Mouse (Mus musculus) forebrain, postnatal 0 days (tissue): ENCODE measurements around the gene Six3. TPM values are rescaled to one million over a fixed set of nuclear protein-coding genes. Genes with fewer than 3 reads are reported as not detected.

Experiments used
- ATAC-seq: fragments of 200-750 bp; cut with Nextera tagmentation; 2 replicates; pipeline ENCODE4 v1.8.0; 2017; ENCODE audit warnings: mild to moderate bottlenecking, moderate library complexity
- DNase-seq: peaks from one replicate; pipeline ENCODE4 v3.0.0-alpha.2; 2015
- H3K27ac ChIP-seq: fragments of 300-500 bp; sonication (generic); 2 replicates; pipeline ENCODE4 v1.5.1; 2014; ENCODE audit warnings: low read depth, mild to moderate bottlenecking, antibody characterized with exemption, low read length, moderate library complexity, mixed read lengths
- H3K27me3 ChIP-seq: fragments of 300-500 bp; sonication (generic); 2 replicates; pipeline ENCODE4 v1.6.1; 2014; ENCODE audit warnings: mild to moderate bottlenecking, low read length, mixed read lengths; ENCODE audit not compliant: insufficient read depth
- H3K36me3 ChIP-seq: fragments of 300-500 bp; sonication (generic); 2 replicates; pipeline ENCODE4 v1.6.1; 2014; ENCODE audit warnings: mild to moderate bottlenecking, moderate library complexity; ENCODE audit not compliant: insufficient read depth
- H3K4me1 ChIP-seq: fragments of 300-500 bp; sonication (generic); 2 replicates; pipeline ENCODE4 v1.6.1; 2014; ENCODE audit warnings: antibody characterized with exemption; ENCODE audit not compliant: insufficient read depth
- H3K4me2 ChIP-seq: fragments of 300-500 bp; sonication (generic); 2 replicates; pipeline ENCODE4 v1.6.1; 2014; ENCODE audit warnings: low read depth, mild to moderate bottlenecking, moderate library complexity
- H3K4me3 ChIP-seq: fragments of 300-500 bp; sonication (generic); 2 replicates; pipeline ENCODE4 v1.5.1; 2014; ENCODE audit warnings: low read depth, low read length, mixed read lengths
- H3K9ac ChIP-seq: fragments of 300-500 bp; sonication (generic); 2 replicates; pipeline ENCODE4 v1.6.1; 2014; ENCODE audit warnings: mild to moderate bottlenecking
- H3K9me3 ChIP-seq: fragments of 300-500 bp; sonication (generic); 2 replicates; pipeline ENCODE4 v1.6.1; 2016; ENCODE audit warnings: low read length
- CTCF ChIP-seq: sonication (generic); IDR thresholded peaks from 2 replicates; pipeline ENCODE4 v1.5.1; 2016; ENCODE audit warnings: antibody characterized with exemption, control low read depth, low read depth
- WGBS: fragments of 180-500 bp; shearing (Covaris S2); extraction: QIAGEN DNeasy Blood & Tissue Kit; methylation state at CpG from one replicate; pipeline ENCODE4 v1.1.7; 2014; 5-methylcytosine and 5-hydroxymethylcytosine counted together
- polyA plus RNA-seq: library from polyadenylated mRNA; unstranded; fragments of >200 nt; fragmentation: Nextera tagmentation; extraction: Ambion mirVana; gene quantifications from 2 replicates; pipeline ENCODE4 v1.2.1, GENCODE M21; 2015
- total RNA-seq: library from RNA; depleted of rRNA; stranded (reverse); fragments of >200 nt; gene quantifications from 2 replicates; pipeline ENCODE4 v1.2.3, GENCODE M21; 2014

Gene Six3
- total and polyA plus RNA-seq, 2 experiments from 2014 or later = 12.0 to 16.6 TPM

DNA sequence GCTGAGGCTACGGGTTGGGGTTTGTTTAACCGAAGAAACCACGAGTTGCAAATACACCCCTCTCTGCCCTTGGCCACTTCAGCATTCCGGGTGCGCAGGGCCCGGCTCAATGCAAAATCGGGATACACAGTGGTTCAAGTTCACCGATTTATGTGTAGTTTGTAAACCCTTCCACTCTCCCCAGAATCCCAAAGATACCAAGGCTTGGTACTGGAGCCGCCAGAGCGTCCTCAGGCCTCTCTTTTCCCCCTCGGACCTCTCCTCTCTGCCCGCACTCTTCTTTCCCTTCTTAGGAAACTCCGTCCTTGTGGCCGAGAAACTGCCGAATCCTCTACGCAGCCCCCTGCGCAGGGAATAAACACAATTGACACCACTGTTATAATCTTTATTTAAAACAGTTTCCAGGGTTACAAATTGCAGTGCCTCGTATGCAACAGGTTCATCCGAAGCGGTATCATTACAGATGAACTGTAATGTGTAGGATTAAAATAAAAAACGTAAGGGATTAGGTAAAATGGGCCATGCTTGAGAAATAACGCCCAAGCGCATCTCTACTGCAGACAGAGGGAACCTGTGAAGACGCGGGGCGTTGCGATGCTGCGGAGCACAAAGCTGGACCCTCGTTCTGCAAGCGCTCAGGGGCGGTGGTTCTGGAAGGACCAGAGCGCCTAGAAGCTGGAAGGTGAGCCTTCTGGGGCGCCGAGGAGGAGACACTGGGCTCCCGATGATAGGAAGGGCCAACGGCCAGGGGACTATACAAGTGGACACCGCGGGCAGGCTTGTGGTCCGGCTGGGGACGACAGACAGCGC, 5.6 kb upstream of the Six3 start:
- WGBS = 8% methylated on average over 41 of the region's 41 CpGs
- H3K4me2 ChIP-seq = peak overlapping the region; percentile 28
- H3K27ac ChIP-seq = no peak overlapping the region
- H3K9me3 ChIP-seq = no peaks in the 10 kb centered on the region
- H3K4me3 ChIP-seq = no peak overlapping the region
- no peaks in the 10 kb centered on the region for H3K36me3 ChIP-seq
- H3K27me3 ChIP-seq = peaks cover 69% of the 10 kb centered on the region
- DNase-seq = no peak
- no peak for ATAC-seq
- no peak for TF ChIP-seq CTCF
- no peak overlapping the region for H3K9ac ChIP-seq
- no peaks in the 10 kb centered on the region; the same call in 1 of the 2 replicates for H3K4me1 ChIP-seq

DNA sequence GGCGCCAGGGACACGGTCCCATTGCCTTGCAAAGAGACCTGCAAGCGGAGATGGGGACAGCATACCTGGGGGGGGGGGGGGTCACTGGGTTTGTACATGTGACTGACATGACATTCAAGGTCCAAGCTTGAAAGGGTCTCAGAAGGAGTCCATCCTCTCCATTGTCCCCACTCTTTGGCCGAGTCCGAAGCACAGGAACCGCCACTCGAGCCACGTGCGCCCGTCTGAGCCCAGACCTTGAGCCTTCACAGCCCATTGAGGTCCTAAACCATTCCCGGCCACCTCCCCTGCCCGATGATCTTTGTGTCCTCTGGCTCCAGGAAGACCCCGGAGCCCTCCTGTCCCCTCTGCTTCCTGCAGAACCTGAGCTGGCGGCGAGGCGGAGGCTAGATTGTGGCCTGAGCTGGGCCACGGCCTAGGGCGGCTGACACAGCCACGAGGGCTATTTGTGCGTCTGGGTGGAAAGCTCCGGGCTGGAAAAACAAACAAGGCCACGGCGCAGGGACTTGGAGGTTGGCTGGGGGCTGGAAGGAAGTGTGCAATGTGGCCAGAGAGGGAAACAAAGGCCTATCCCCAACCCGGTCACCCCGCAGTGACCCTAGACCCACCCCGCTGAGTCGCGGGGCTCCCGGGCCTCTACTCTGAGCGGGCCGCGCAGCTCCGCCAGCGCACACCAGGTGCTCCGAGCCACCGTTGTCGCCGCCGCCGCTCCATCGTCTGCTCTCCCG, 4.9 kb upstream of the Six3 start:
- peak overlapping the region; percentile 11; the same call in 1 of the 2 replicates for H3K4me3 ChIP-seq

DNA sequence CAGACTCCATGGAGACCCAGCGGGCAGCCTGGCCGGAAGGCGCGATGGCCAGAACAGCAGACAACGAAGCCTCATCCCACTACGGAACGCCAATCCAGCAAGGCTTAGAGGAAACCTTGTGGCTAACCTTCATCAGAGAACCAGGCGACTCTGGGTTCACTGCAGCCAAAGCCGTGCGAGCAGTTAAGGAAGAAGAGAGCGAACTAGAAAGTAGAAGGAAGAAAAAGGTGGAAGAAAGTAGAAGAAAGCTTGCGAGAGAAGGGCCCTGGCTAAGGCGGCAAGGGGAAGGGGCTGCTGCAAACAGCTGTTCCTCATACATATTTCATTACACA, 4.3 kb upstream of the Six3 start:
- no peak for TF ChIP-seq CTCF
- no peak overlapping the region for H3K9ac ChIP-seq
- no peaks in the 10 kb centered on the region for H3K9me3 ChIP-seq
- H3K4me1 ChIP-seq = no peaks in the 10 kb centered on the region; the same call in 1 of the 2 replicates
- H3K27me3 ChIP-seq = peaks cover 73% of the 10 kb centered on the region
- H3K4me2 ChIP-seq = peak overlapping the region; percentile 28
- no peak for ATAC-seq
- no peak overlapping the region for H3K27ac ChIP-seq
- H3K36me3 ChIP-seq = no peaks in the 10 kb centered on the region
- peak overlapping the region; percentile 11; the same call in 1 of the 2 replicates for H3K4me3 ChIP-seq
- no peak for DNase-seq
- WGBS = 5% methylated on average over 13 of the region's 13 CpGs

More for the DNA sequence above, 4.9 kb upstream of the Six3 start:
- no peaks in the 10 kb centered on the region for H3K36me3 ChIP-seq
- peak overlapping the region; percentile 28 for H3K4me2 ChIP-seq
- no peaks in the 10 kb centered on the region for H3K9me3 ChIP-seq
- H3K27ac ChIP-seq = no peak overlapping the region
- H3K4me1 ChIP-seq = no peaks in the 10 kb centered on the region; the same call in 1 of the 2 replicates
- DNase-seq = no peak
- no peak for ATAC-seq
- H3K9ac ChIP-seq = no peak overlapping the region
- 6% methylated on average over 42 of the region's 42 CpGs for WGBS
- no peak for TF ChIP-seq CTCF
- H3K27me3 ChIP-seq = peaks cover 69% of the 10 kb centered on the region

DNA sequence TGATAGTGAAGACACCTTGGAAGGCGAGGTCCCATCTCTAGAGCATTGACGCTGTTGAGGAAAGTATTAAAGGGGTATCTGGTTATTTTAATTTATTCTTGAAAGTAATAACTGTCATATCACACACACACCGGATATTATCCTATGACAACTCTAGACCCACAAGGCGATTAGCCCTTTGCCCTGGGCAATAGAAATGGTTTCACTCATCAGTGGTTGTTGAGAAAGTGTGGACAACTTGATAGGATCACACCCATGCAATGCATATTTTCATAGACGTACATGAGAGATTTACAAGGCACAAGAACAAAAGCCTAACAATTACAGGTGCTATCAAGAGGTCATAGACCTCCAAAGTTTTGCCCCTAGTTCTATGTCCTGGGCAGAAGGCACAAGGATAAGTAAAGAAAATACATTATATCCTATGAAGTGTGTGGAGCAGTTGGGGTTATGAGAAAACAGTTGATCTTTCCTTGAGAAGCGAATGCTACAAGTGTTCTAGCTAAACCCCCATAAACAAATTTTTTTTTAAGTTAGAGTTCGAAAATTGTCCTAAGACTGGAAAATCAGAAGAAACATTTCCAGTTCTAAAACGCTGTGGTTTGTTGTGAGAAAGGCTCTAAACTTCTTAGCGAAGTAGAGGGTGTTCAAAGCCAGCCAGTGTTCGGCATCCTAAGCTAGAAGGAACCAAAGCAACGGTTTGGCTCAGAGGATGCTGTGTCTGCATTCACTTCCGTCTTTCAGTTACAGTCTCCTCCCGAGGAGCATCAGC, 3.6 kb upstream of the Six3 start:
- 44% methylated on average over 13 of the region's 13 CpGs for WGBS
- H3K4me3 ChIP-seq = no peak overlapping the region
- no peak overlapping the region for H3K27ac ChIP-seq
- no peaks in the 10 kb centered on the region; the same call in 1 of the 2 replicates for H3K4me1 ChIP-seq
- H3K27me3 ChIP-seq = peaks cover 78% of the 10 kb centered on the region
- no peak for ATAC-seq
- H3K9me3 ChIP-seq = no peaks in the 10 kb centered on the region
- DNase-seq = no peak
- H3K36me3 ChIP-seq = no peaks in the 10 kb centered on the region
- H3K9ac ChIP-seq = no peak overlapping the region
- H3K4me2 ChIP-seq = no peak overlapping the region
- no peak for TF ChIP-seq CTCF

DNA sequence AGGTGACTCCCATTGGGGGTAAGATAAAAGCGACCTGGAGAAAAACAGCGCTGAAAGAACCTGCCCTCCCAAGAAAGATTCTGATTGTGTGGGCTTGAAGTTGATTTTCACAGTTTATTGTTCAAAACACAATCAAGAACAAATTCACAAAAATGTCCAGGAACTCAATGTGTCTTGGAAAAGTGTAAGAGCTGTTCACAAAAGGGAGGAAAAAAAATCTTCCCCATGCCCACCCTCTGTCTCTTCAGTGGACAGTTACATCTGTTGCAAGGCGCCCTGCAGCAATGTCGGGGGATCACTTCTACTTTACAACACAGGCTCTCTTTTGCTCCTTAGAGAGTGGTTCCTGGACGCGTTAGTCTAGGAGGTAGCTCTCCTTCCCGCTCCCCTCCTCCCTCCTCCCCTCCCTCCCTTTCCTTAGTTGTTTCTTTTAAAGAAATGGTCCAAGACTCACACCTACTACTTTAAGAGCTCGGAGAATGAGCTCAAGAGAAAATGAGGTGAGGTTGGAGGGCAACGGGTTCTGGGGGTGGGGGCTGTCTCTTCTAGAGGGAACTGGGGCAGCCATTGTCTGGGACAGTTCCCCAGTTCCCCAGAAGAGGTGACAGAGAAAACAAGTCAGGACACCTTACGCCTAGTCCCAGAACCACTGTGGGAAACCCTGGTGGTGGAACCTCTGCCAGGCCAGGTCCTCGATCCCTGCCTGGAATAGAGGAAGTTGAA, 2.9 kb upstream of the Six3 start:
- Histone ChIP-seq H3K4me2 (no peak overlapping the region), H3K27ac (no peak overlapping the region), H3K27me3 (peaks cover 78% of the 10 kb centered on the region), H3K4me1 (no peaks in the 10 kb centered on the region; the same call in 1 of the 2 replicates), H3K9ac (no peak overlapping the region), H3K36me3 (no peaks in the 10 kb centered on the region), H3K4me3 (no peak overlapping the region), H3K9me3 (no peaks in the 10 kb centered on the region)
- DNase-seq = no peak
- ATAC-seq = no peak
- WGBS = 47% methylated on average over 11 of the region's 11 CpGs
- no peak for TF ChIP-seq CTCF
